Mouse (Mus musculus): Measurements from ENCODE around the gene Rab32.

DNA sequence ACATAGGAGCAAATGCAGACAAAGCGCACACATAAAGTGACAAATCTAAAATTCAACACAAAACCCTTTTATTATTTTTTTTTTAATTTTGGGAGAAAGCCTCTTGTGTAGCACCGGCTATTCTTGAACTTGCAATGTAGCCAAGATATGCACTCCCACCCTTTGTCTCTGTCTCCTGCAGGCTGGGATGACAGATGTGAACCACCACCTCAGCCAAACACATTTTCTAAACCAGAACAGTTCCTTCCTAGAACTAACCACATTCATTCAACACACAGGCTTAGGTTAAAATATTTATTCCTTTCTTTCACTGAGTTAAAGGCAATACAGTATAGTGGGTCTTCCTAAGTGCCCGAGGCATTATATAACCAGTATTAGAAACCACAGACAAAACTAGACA, 13.1 kb downstream of the Rab32 start:
- TF ChIP-seq CTCF (IDR thresholded peaks at IDR 0.05; ENCODE audit: insufficient read depth, low read length) (no peak), POLR2A (IDR thresholded peaks at IDR 0.05; ENCODE audit: borderline replicate concordance, extremely low read depth, low read depth, low read length) (no peak)
